Mouse (Mus musculus) CH12.LX (cell line): ENCODE data around the gene Acbd4. TPM values are rescaled to one million over a fixed set of nuclear protein-coding genes. Genes with fewer than 3 reads are reported as not detected.

ENCODE experiments used
- DNase-seq: peaks from one replicate; pipeline ENCODE4 v3.0.0-alpha.2; 2013; ENCODE audit errors: extremely low read depth
- H3K27ac ChIP-seq: 2 replicates; pipeline ENCODE4 v1.5.1; 2012; ENCODE audit warnings: low read depth, mild to moderate bottlenecking, control low read depth, moderate library complexity; ENCODE audit not compliant: insufficient read depth
- H3K27me3 ChIP-seq: replicated peaks from 2 replicates; pipeline ENCODE3; 2012; ENCODE audit warnings: inconsistent platforms
- H3K36me3 ChIP-seq, 2 experiments: replicated peaks in 1 of 2; 2 replicates each; pipeline versions ENCODE3 to v1.6.1; 2012; ENCODE audit warnings: inconsistent platforms in 1 of 2, low read length in 1 of 2, mild to moderate bottlenecking in 1 of 2, mixed read lengths in 1 of 2, moderate library complexity in 1 of 2; ENCODE audit not compliant: control insufficient read depth in 1 of 2, insufficient read depth in 1 of 2
- H3K4me1 ChIP-seq, 2 experiments: 2 replicates each; pipeline ENCODE4 v1.6.1; 2012; ENCODE audit warnings: inconsistent platforms in 1 of 2, moderate library complexity in 1 of 2; ENCODE audit not compliant: insufficient read depth in 2 of 2, control insufficient read depth in 1 of 2
- H3K4me2 ChIP-seq: 2 replicates; pipeline ENCODE4 v1.6.1; 2012; ENCODE audit warnings: low read depth, mild to moderate bottlenecking, control low read depth; ENCODE audit not compliant: poor library complexity, insufficient read depth, severe bottlenecking
- H3K4me3 ChIP-seq, 3 experiments: fragments of 150-350 bp in 1 of 3; sonication (generic) in 1 of 3; replicated peaks in 1 of 3; 2 replicates each; pipeline versions ENCODE3 to v1.5.1; 2011 to 2012; ENCODE audit warnings: low read depth in 2 of 3, low read length in 2 of 3, mild to moderate bottlenecking in 2 of 3, moderate library complexity in 2 of 3, control low read depth in 1 of 3, improper control_type of control experiment in 1 of 3, inconsistent platforms in 1 of 3, mixed read lengths in 1 of 3; ENCODE audit not compliant: poor library complexity in 1 of 3
- H3K79me2 ChIP-seq: replicated peaks from 2 replicates; pipeline ENCODE4 v1.6.1; 2012; ENCODE audit warnings: mild to moderate bottlenecking, moderate library complexity; ENCODE audit not compliant: control insufficient read depth, poor library complexity, insufficient read depth, severe bottlenecking; ENCODE audit errors: extremely low read depth
- H3K9ac ChIP-seq: 2 replicates; pipeline ENCODE4 v1.6.1; 2012; ENCODE audit warnings: low read depth, mild to moderate bottlenecking, control low read depth, moderate library complexity; ENCODE audit not compliant: insufficient read depth
- H3K9me3 ChIP-seq: replicated peaks from 2 replicates; pipeline ENCODE3; 2012; ENCODE audit warnings: low read length, inconsistent platforms, mixed read lengths
- CHD1 ChIP-seq: IDR thresholded peaks from 2 replicates; pipeline ENCODE4 v1.6.1; 2012; ENCODE audit warnings: low read depth, low read length, improper control_type of control experiment, inconsistent platforms
- CHD2 ChIP-seq: IDR thresholded peaks from 2 replicates; pipeline ENCODE4 v1.6.1; 2011; ENCODE audit warnings: low read length, improper control_type of control experiment
- CTCF ChIP-seq, 2 experiments: IDR thresholded peaks in 1 of 2; conservative IDR thresholded peaks in 1 of 2; 2 replicates each; pipeline ENCODE4 v1.5.1; 2011 to 2012; ENCODE audit warnings: low read depth in 2 of 2, low read length in 2 of 2, improper control_type of control experiment in 1 of 2, inconsistent platforms in 1 of 2, mild to moderate bottlenecking in 1 of 2, moderate library complexity in 1 of 2
- E2F4 ChIP-seq: IDR thresholded peaks from 2 replicates; pipeline ENCODE4 v1.6.1; 2011; ENCODE audit warnings: low read depth, low read length, improper control_type of control experiment; ENCODE audit not compliant: insufficient replicate concordance
- ELF1 ChIP-seq: IDR thresholded peaks from 2 replicates; pipeline ENCODE4 v1.6.1; 2014; ENCODE audit warnings: low read depth, mild to moderate bottlenecking, inconsistent platforms, low read length, improper control_type of control experiment
- EP300 ChIP-seq: IDR thresholded peaks from 2 replicates; pipeline ENCODE4 v1.6.1; 2011; ENCODE audit warnings: low read length, improper control_type of control experiment
- ETS1 ChIP-seq: conservative IDR thresholded peaks from 2 replicates; pipeline ENCODE4 v1.6.1; 2012; ENCODE audit warnings: low read depth, mild to moderate bottlenecking, inconsistent platforms, low read length, improper control_type of control experiment, moderate library complexity
- GABPA ChIP-seq: IDR thresholded peaks from 2 replicates; pipeline ENCODE4 v1.6.1; 2012; ENCODE audit warnings: low read depth, low read length, improper control_type of control experiment, inconsistent platforms; ENCODE audit not compliant: insufficient replicate concordance
- IRF4 ChIP-seq: IDR thresholded peaks from 2 replicates; pipeline ENCODE4 v1.6.1; 2014; ENCODE audit warnings: low read depth, mild to moderate bottlenecking, inconsistent platforms, low read length, improper control_type of control experiment
- JUN ChIP-seq: IDR thresholded peaks from 2 replicates; pipeline ENCODE4 v1.6.1; 2011; ENCODE audit warnings: low read depth, mild to moderate bottlenecking, low read length, improper control_type of control experiment, moderate library complexity; ENCODE audit not compliant: insufficient read depth
- KAT2A ChIP-seq: IDR thresholded peaks from 2 replicates; pipeline ENCODE4 v1.6.1; 2012; ENCODE audit warnings: low read length, improper control_type of control experiment, inconsistent platforms; ENCODE audit not compliant: insufficient replicate concordance
- MAX ChIP-seq: IDR thresholded peaks from 2 replicates; pipeline ENCODE4 v1.6.1; 2011; ENCODE audit warnings: low read length, improper control_type of control experiment
- MAZ ChIP-seq: IDR thresholded peaks from 2 replicates; pipeline ENCODE4 v1.6.1; 2012; ENCODE audit warnings: low read depth, mild to moderate bottlenecking, inconsistent platforms, low read length, improper control_type of control experiment, moderate library complexity
- MEF2A ChIP-seq: IDR thresholded peaks from 2 replicates; pipeline ENCODE4 v1.6.1; 2014; ENCODE audit warnings: low read depth, mild to moderate bottlenecking, inconsistent platforms, low read length, improper control_type of control experiment, borderline replicate concordance
- NRF1 ChIP-seq: IDR thresholded peaks from 2 replicates; pipeline ENCODE4 v1.6.1; 2014; ENCODE audit warnings: low read depth, mild to moderate bottlenecking, inconsistent platforms, low read length, improper control_type of control experiment, moderate library complexity
- PAX5 ChIP-seq: IDR thresholded peaks from 2 replicates; pipeline ENCODE4 v1.6.1; 2012; ENCODE audit warnings: low read length, inconsistent platforms, mixed read lengths
- POLR2A ChIP-seq: IDR thresholded peaks from 2 replicates; pipeline ENCODE4 v1.6.1; 2011; ENCODE audit warnings: low read depth, mild to moderate bottlenecking, improper control_type of control experiment, low read length
- POLR2AphosphoS2 ChIP-seq: IDR thresholded peaks from 2 replicates; pipeline ENCODE4 v1.6.1; 2011; ENCODE audit warnings: low read depth, low read length, improper control_type of control experiment
- RAD21 ChIP-seq: IDR thresholded peaks from 2 replicates; pipeline ENCODE4 v1.6.1; 2011; ENCODE audit warnings: low read depth, mild to moderate bottlenecking, low read length, improper control_type of control experiment, moderate library complexity
- RCOR1 ChIP-seq: conservative IDR thresholded peaks from 2 replicates; pipeline ENCODE4 v1.6.1; 2012; ENCODE audit warnings: low read depth, mild to moderate bottlenecking, inconsistent platforms, low read length, improper control_type of control experiment
- SIN3A ChIP-seq: IDR thresholded peaks from 2 replicates; pipeline ENCODE4 v1.6.1; 2012; ENCODE audit warnings: low read length, improper control_type of control experiment, inconsistent platforms
- TBP ChIP-seq: conservative IDR thresholded peaks from 2 replicates; pipeline ENCODE4 v1.6.1; 2011; ENCODE audit warnings: low read depth, low read length, improper control_type of control experiment
- TCF12 ChIP-seq: IDR thresholded peaks from 2 replicates; pipeline ENCODE4 v1.6.1; 2014; ENCODE audit warnings: low read depth, mild to moderate bottlenecking, inconsistent platforms, low read length, improper control_type of control experiment
- USF2 ChIP-seq: conservative IDR thresholded peaks from 2 replicates; pipeline ENCODE4 v1.6.1; 2011; ENCODE audit warnings: low read depth, low read length, improper control_type of control experiment
- ZC3H11A ChIP-seq: IDR thresholded peaks from 2 replicates; pipeline ENCODE4 v1.6.1; 2012; ENCODE audit warnings: low read depth, mild to moderate bottlenecking, inconsistent platforms, low read length, improper control_type of control experiment
- ZMIZ1 ChIP-seq: IDR thresholded peaks from 2 replicates; pipeline ENCODE4 v1.6.1; 2012; ENCODE audit warnings: low read depth, mild to moderate bottlenecking, inconsistent platforms, low read length, improper control_type of control experiment
- ZNF384 ChIP-seq: IDR thresholded peaks from 2 replicates; pipeline ENCODE4 v1.6.1; 2012; ENCODE audit warnings: low read depth, low read length, improper control_type of control experiment, inconsistent platforms
- dilution Hi-C: fragments of 300-500 bp; cut with MboI; formaldehyde crosslinking; loops from 2 replicates; pipeline ENCODE4 v1.14.3; 2020; ENCODE audit warnings: low sequenced_read_pairs; ENCODE audit not compliant: extremely low pct_unique_long_range_greater_than_20kb, extremely low pct_ligation_motif_present
- in situ Hi-C: fragments of 300-500 bp; cut with MboI; formaldehyde crosslinking; loops from 3 replicates; pipeline ENCODE4 v1.14.3; 2019; ENCODE audit warnings: low sequenced_read_pairs, low pct_ligation_motif_present, low pct_unique_long_range_greater_than_20kb, mixed read lengths
- polyA plus RNA-seq: library from polyadenylated mRNA; unstranded; fragments of >175 nt; gene quantifications from 2 replicates; pipeline ENCODE4 v1.2.1, GENCODE M21; 2012; ENCODE audit warnings: low read depth; ENCODE audit not compliant: insufficient read length
- total RNA-seq, 2 experiments: library from RNA; depleted of rRNA; stranded (reverse); fragments of 300-350 nt in 1 of 2; fragments of >200 nt in 1 of 2; gene quantifications; 2 replicates each; pipeline ENCODE4 v1.2.3; 2012 to 2014

Gene Acbd4
- total and polyA plus RNA-seq, 3 experiments: 51.4 to 68.4 (median 62.6) TPM

DNA sequence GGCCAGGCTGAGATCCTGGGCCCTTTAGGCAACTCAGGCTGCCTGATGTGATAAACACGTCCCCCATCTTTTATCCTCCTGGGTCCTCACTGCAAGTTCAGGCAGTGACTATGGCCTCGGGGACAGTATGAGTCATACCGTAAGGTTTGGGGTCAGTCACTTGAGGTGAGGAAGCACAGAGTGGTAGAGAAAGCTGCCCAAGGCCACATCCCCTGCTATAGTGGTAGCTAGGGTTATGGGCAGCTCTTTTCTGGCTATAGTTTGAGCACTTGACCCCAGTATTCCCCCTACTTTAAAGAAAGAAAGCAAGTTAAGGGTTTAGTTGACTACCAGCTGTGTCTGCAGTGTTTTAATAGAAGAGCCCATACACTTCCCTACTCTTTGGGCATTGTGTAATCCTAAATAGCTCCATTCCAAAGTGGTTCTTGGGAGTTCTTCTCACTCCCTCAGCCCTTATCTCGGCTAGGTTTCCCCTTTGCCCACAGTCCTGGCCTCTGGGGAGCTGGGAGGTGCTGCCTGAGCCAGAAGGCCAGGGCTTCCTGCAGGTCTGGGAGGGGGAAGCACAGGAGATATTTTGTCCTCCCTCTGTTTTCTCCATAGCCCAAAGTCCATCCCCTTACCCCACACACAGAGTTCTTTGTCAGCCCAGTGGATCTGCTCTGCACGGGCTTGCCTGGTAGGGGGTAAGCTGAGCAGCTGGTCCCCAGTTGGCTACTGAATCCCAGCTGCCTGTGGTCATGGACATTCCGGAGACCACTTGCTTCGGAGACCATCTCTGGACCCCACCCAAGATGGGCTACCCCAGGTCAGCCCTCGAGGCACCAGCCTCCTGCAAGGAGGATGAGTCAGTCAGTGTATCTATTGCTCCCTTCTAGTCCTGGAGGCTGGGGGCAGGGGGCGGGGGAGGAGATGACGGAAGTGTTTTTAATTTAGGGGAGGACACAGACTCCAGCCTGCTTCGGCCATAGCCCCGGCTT, 43.1 kb downstream of the Acbd4 start (continued):
- TF ChIP-seq MAZ (peak; percentile 75; the same call in 1 of the 2 replicates), CHD1 (peak; percentile 96), JUN (peak; percentile 76), ETS1 (0 out of 2 replicates have a peak, but pooled peaks have one; percentile 44), TCF12 (peak; percentile 79), PAX5 (no peak), POLR2AphosphoS2 (no peak), USF2 (no peak), EP300 (peak; percentile 86), MAX (no peak), MEF2A (peak; percentile 68; the same call in 1 of the 2 replicates), NRF1 (peak; percentile 30; the same call in 1 of the 2 replicates)

DNA sequence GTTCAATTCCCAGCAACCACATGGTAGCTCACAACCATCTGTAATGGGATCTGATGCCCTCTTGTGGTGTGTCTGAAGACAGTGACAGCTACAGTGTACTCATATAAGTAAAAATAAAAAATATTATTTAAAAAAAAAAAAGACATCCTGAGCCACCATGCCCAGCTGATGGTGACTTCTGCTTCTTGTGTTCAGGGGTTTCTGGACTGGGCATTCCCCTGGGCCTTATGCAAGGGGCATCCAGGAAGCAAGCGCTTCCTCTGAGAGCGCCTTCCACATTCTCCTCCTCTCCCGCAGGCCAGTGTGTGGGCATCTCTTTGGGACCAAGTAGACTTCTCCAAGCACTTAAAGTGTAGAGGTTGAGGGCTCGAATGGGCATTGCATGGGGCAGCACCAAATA, 44.9 kb downstream of the Acbd4 start:
- Histone ChIP-seq H3K27me3 (no peaks in the 10 kb centered on the region), H3K36me3 (peaks cover 0 to 5% of the 10 kb centered on the region in 2 experiments)
- dilution Hi-C loops: no loop called here
- peak in 1 of 2 experiments; percentile 19; a peak in 1 of 4 replicates for TF ChIP-seq CTCF (conservative IDR thresholded peaks at IDR 0.05 in 1 of 2, IDR thresholded peaks at IDR 0.05 in 1 of 2; ENCODE audit: low read depth in 2 of 2, low read length in 2 of 2)
- no peak for TF ChIP-seq RCOR1
- peak; percentile 65 for TF ChIP-seq ZNF384
- TF ChIP-seq, all 38 proteins: peak for 2
- H3K4me1 ChIP-seq: peaks cover 30 to 55% of the 10 kb centered on the region in 2 experiments
- H3K9me3 ChIP-seq: no peaks in the 10 kb centered on the region
- H3K27ac ChIP-seq: no peak overlapping the region
- DNase-seq: no peak
- no peak overlapping the region for H3K4me3 ChIP-seq
- no peaks in the 10 kb centered on the region for H3K79me2 ChIP-seq
- in situ Hi-C loops: no loop called here
- no peak overlapping the region for H3K4me2 ChIP-seq
- H3K9ac ChIP-seq: no peak overlapping the region

DNA sequence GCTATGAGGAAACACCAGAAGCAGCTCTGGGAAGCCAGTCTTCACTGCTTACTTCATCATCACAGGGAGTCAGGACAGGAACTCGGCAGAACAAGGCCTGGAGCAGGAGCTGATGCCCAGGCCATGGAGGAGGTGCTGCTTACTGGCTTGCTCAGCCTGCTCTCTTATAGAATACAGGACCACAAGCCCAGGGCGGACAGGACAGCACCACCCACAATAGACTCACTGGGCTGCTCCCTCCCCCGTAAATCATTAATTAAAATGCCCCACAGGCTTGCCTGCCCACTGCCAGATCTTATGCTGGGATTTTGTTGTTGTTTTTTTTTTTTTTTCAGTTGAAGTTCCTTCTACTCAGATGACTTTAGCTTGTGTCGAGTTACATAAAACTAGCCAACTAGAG, 46.3 kb downstream of the Acbd4 start:
- no peaks in the 10 kb centered on the region for H3K79me2 ChIP-seq
- no peak overlapping the region for H3K4me2 ChIP-seq
- H3K27me3 ChIP-seq: no peaks in the 10 kb centered on the region
- dilution Hi-C loops: no loop called here
- H3K9ac ChIP-seq: no peak overlapping the region
- H3K4me1 ChIP-seq: peaks cover 19 to 43% of the 10 kb centered on the region in 2 experiments
- TF ChIP-seq MAZ (no peak), MAX (no peak), POLR2A (no peak), IRF4 (no peak), ELF1 (no peak), TBP (no peak), ZC3H11A (no peak), CHD2 (no peak), GABPA (no peak), KAT2A (no peak), POLR2AphosphoS2 (no peak), NRF1 (no peak), RAD21 (no peak), E2F4 (no peak), SIN3A (no peak), ZMIZ1 (no peak)
- DNase-seq: no peak
- H3K9me3 ChIP-seq: no peaks in the 10 kb centered on the region
- in situ Hi-C loops: no loop called here
- H3K4me3 ChIP-seq: no peak overlapping the region
- no peak overlapping the region for H3K27ac ChIP-seq
- no peaks in the 10 kb centered on the region for H3K36me3 ChIP-seq
